Mouse (Mus musculus) CD4-positive, CD25-positive, alpha-beta regulatory T cell, adult 4 months (primary cell): ENCODE results near the gene Rcor1. TPM values are rescaled to one million over a fixed set of nuclear protein-coding genes. Genes with fewer than 3 reads are reported as not detected.
"Not testable (repeated sequence)": the region's sequence is repeated elsewhere in the genome, so short reads cannot be mapped to it uniquely, and the experiment has no call there.

Source experiments
- ATAC-seq: one replicate; pipeline ENCODE4 v1.8.0; 2017
- polyA plus RNA-seq, 2 experiments: library from polyadenylated mRNA; unstranded; fragments of 100-300 nt; shearing (Covaris generic); gene quantifications; one replicate each; pipeline ENCODE4 v1.2.1; 2017

The Rcor1 gene
- polyA plus RNA-seq, 2 experiments from 2014 or later = 11.7 to 16.0 TPM

DNA sequence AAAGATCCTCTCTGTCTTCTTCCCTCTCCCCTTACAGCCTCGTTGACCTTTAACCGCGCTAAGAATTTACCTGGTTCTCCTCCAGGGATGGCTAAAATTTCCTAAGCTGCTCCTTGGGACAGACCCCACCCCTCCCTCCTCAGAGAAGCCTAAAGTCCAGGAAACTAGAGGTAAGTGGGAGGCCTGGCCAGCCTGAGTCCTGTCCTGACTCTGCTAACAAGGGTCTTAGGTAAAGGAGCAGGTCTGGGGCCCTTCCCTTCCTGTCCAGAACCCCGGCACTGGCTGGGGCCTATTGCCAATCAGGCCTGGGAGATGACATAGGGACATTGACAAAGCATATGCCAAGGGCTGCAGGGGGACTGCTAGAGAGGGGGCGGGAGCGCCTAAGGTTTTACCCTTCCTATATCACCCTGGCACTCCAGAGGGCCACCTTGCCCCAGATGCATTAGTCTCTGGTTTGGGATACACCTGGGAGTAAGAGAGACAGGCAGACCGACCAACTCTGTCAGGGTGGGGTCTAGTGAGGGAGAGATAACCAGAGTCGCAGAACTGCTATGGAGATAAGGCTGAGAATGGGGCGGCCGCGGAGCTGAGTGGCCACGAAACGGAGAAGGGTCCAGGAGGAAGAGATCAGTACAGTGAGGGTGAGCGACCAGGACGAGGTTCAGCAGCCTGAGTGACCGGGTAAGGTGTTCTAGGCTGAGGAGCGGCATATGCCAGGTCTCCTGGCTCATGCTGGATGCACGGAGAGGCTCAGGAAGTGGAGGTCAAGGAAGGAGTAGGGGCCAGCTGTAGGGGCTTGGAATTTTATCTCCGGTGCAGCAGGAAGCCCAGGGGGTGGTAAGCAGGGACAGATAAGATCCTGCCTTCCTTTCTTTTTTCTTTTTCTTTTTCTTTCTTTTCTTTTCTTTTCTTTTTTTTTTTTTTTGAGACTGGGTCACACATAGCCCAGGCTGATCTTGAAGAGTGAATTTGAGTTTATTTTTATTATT lies 10.7 kb upstream of the Rcor1 start:
- ATAC-seq = no peak

DNA sequence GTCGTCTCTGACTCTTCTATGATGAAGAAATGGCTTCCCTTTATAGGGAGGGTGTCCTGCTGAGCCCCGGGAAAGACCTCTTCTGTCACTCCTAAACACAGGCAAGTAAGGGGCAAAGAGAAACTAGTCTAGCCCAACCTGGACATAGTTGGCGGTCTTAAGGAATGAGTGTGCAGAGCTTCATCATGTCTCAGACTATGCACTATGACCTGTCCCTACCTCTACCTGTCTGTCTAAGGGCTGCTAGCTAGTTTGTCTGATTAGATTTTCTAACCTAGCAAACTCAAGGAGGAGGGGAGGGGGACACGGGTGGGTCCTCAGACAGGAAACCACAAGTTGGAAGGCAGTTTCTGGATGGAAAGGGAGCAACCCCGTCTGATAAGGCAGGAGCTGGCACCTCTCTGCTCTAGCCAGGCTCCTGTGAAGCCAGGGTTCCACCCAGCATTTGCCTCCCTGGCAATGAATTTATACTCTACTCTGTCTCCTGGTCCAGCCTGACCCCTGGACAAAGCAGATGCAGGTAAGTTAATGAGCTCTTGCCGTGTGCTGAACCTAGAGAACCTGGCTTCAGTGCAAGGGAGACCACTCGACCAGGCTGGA lies 9.8 kb upstream of the Rcor1 start:
- no peak for ATAC-seq

DNA sequence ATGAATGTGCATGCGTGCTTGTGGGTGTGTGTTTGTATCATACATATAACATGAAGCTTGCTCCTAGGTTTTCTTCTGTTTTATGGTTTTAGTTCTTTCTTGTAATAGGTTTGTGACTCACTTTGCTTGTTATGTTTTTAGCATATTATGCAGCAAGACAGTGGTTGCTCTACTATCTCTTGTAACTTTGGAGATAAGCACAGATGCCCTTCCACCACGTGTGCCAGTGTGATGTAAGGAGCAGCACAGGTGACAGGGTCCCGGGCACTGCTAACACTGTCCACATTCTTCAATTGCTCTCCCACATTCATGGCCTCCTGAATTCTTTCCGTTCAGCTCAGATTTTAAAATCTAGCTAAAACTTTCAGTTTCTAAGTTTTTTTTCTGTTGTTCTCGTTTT lies 6.3 kb upstream of the Rcor1 start:
- no peak for ATAC-seq

DNA sequence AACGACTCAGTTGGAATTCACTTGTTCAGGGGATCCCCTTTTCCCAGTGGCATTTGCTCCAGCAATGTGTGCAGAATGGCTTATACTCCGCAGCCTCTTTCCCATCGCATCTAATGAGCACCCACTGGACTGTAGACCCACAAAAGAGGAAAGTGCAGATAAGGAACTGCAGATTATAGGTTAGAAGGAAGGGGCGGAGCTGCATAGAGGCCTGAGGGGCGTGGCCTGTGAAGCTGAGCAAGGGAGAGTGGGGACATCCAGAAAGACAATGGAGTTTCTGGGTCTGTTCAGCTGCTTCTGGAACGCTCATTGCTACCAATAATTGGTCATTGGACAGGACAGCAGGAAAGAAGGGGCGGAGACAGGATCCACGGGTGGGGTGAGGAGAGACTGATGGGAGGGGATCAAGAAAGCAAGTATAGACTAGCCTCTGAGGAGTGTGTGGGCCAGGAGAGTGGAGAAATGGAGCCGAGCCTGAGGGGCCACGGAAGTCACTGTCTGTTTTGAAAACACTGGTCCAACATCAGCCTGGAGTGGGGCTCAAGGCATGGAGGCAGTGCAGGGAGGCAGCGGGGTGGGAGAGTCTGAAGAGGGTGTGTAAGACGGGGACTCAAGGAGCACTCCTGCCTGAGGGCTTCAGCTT lies 3.8 kb upstream of the Rcor1 start:
- no peak for ATAC-seq

DNA sequence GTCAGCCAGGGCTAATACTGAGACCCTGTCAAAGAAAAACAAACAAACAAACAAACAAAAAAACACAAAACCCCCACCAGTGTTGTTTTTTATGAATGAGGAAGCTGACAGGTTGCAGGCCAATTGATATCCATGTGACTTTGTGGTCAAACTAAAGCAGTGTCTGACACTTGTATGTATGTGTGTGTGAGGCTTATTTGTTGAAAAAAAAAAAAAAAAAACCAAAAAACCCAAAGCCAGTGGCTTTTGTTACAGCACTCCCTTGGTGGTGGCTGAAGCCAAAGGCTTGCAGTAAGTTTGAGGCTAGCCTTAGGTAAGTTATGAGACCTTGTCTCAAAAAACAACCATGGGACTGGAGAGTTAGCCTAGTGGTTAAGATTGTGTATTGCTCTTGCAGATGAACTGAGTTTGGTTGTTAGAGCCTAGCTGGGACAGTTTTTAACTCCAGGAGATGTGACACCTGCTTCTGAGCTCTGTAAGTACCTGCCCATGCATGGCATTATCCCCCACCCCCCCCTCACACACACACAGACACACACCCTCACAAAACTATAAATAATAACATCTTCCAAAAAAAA lies 2.9 kb upstream of the Rcor1 start:
- ATAC-seq = no peak

DNA sequence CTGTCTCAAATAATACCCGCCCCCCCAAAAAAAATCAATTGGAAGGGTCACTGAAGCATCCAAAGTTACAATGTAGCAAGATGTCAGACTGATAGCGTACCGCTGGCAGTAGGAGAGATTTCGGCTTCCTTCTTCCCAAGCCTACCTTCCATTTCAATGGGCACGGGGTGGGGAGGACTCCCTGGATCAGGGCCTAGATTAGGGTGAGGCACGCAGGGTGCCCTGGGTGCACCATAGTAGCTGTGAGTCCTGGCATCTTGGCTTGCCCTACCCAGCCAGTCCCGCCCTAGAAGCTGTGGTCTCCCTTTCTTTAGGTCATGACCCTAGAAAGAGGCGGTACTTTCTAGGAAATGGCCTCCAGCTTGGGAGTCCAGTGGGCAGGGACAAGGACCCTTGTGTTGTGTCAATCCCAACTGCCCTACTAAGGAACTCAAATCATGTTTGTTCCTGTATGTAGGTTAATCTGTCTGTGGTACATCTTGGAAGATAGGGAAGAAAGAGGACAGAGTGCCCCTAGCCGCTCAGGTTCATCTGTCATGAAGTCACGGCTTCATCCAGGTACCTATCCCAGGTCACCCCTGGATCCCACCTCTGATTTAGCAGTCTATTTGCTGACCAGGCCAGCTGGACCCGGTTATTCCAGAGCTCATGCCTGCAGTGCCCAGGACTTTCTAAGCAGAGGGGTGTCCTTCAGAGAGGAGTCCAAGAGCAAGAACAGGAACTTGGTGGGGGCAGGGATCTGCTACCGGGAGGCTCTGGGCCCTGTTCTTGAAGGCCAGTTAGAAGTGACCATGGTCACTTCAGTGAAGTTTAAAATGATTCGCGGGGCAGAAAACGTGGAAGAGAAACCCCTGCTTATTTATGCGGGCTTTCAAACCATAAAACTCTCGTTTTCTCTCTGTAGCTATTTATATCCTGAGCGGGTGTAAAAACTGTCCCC lies 1.6 kb upstream of the Rcor1 start:
- ATAC-seq = no peak

DNA sequence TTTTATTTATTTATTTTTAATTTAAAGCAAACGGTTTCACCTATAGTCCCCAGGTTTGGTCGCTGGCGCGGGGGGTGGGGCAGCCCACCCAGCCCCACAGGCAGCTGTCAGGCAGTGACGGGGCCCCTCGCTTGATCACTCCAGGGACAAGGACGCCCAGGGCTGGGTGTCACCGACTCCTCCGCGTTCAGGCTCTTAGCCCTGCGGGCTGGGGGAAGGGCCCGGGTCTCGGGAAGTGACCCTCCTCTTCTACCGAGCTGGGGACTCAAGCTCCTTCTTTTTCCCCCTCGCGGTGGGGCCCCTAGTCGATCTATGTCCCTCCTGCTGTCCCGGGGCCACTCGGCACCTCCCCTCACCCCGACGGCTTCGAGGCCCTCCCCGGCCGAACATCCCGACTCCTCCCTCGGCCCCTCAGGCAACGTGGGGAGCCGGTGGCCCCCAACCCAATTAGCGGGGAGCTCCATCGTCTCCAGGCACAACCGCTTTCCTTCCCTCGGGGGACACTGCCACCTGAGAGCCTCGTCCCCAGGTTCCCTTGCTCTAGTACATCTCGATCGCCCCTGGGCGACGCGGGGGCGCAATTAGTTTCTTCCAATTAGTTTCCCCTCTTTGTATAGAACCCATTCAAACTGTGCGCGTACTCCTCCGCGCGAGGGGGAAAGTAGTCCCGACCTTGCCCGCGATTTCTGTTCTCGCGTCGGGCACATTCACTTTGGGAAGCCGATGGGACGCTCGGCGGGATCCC lies 748 bp upstream of the Rcor1 start:
- peak; percentile 3 for ATAC-seq

DNA sequence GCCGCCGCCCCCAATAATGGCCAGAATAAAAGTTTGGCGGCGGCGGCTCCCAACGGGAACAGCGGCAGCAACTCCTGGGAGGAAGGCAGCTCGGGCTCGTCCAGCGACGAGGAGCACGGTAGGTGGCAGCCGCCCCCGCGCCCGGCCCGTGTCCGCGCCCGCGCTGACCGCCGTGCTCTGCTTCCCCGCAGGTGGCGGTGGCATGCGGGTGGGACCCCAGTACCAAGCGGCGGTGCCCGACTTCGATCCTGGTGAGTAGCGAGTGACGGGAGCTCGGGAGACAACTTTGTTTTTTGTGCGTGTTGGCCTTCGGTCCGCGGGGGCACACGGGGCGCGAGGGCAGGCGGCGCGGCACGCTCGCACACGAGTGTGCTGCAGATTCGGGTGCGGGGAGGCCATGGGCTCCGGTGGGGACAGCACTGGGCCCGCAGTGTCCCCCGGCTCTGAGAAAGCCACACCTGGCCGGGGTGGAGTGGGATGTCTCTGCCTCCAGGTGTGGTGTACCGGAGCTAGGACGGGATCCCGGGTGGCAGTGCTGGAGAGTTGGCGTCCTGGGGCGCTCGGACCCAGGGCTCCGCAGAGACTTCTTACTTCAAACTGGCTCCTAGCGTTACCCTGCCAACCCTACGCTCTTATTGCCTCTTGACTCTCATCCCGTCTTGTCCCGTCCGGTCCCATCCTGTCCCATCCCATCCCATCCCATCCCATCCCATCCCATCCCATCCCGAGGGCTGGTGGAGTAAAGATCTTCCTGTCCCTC lies 800 bp downstream of the Rcor1 start:
- ATAC-seq = no peak

DNA sequence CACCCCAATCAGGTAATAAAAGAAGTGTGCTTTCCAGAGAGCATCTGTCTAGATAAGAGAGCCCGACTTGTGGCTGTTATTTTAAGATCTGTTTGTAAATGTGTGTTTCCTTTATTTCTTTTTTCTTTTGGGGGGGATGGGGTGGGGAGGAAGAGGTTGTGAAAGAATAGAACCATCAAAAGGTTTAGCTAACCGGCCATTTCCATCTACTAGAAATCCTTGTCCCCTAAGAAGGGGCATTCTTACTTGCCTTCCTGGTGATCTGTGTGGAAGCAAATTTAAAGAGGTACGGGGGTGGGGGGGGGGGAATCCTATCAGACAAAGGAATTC lies 1.3 kb downstream of the Rcor1 start:
- no peak for ATAC-seq

DNA sequence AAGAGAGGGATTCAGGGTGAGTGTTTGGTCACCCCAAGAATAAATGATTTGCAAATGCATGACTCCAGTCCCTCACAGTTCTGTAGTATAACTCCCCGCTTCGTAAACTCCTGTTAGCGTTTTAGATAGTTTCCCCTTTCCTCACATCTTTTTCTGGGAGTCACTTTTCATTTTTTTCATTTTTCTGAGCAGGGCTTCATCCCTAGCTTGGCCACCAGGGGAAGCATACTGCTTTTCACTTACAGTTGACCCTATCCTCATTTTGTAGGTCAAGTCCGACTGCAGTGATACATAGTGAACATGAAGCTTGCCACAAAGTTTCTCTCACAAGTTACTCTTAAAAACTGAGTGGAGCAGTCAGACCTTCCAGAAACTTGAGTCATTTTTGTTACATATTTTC lies 2.0 kb downstream of the Rcor1 start:
- ATAC-seq = no peak

DNA sequence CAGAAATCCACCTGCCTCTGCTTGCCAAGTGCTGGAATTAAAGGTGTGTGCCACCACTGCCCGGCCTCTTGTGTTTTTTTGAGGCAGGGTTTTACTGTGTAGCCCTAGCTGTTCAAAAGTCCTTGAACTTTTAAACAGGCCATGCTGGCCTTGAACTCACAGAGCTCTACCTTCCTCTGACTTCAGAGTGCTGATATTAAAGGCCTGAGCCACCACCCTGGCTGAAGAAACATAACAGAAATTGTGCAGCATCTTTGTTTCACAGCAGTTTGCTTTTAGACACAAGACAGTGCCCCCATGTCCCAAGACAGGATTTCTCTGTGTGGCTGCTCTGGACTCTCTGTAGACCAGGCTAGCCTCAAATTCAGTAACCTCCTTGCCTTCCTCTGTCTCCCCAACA lies 3.2 kb downstream of the Rcor1 start:
- no peak for ATAC-seq

DNA sequence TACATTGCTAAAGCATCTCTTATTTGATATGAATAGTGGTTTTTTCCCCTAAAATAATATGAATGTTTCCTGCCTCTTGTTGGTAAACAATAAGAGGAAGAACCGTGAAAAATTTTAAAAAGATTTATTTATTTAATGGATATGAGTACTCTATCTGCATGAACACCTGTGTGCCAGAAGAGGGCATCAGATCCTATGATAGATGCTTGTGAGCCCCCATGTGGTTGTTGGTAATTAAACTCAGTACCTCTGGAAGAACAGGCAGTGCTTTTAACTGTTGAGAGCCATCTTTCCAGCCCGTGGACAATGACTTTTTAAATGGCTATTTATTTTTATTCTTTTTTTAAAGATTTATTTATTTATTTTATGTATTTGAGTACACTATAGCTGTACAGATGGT lies 5.7 kb downstream of the Rcor1 start:
- no peak for ATAC-seq

DNA sequence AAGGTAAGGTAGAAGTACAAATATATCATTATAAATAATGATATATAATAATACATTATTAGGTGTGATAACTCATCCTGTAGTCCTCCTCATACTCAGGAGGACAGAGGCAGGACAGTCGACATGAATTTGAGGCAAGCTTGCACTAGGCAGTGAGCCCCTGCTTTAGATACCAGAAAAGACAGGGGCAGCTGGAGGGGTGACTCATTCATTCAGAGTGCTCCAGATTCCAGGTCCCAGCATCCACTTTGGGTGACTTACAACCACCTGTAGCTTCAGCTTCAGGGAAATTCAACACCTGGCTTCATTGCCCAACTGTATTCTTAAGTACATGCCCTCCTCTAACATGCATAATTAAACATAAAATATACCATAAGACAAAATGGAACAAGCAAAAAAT lies 7.7 kb downstream of the Rcor1 start:
- ATAC-seq = no peak

DNA sequence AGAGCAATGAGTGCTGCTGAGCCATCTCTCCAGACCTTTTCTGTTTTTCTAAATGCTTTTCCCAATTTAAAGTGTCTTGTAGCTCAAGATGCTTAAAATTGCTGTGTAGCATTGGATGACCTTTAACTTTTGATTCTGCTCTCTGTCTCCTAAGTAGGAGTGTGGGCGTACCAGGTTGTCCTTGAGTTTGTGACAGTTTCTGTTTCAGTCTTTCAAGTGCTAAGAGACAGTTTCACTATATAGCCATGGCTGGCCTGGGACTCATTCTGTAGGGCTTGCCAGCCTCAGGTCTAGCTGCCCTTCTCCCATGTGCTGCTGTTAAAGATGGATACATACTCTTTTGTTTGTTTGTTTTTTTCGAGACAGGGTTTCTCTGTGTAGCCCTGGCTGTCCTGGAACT lies 9.1 kb downstream of the Rcor1 start:
- ATAC-seq = peak; percentile 80

DNA sequence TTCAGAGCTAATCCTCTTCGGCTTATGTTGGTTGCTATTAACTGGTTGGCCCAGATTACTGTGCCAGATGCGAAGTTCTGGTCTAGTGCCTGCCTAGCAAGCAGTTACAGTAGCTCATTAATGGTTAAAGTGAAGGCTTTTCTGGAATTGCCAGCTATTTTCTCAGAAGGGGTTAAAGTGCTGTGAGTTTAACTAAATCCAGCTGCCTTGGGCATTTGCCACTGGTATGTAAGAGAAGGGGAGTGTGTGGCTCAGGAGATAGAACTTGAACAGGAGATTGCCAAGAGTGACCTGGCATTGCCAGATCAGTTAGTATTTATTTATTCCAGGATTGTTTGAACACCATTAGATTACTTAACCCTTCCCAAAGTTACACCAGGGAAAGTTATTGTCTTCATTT lies 11.1 kb downstream of the Rcor1 start:
- ATAC-seq = no peak

DNA sequence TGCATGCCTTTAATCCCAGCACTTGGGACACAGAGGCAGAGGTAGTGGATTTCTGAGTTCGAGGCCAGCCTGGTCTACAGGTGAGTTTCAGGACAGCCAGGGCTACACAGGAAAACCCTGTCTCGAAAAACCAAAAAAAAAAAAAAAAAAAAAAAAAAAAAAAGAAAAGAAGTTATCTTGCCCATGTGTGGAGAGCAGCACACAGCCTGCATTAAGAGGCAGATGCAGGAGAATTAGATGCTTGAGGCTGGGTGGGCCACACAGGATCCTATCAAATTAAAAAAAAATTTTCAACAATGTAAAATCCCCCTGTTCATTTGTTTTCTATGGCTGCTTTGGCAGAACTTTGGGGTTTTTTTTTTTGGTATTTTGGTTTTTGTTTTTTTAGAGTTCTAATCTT lies 24.2 kb downstream of the Rcor1 start:
- no peak for ATAC-seq

DNA sequence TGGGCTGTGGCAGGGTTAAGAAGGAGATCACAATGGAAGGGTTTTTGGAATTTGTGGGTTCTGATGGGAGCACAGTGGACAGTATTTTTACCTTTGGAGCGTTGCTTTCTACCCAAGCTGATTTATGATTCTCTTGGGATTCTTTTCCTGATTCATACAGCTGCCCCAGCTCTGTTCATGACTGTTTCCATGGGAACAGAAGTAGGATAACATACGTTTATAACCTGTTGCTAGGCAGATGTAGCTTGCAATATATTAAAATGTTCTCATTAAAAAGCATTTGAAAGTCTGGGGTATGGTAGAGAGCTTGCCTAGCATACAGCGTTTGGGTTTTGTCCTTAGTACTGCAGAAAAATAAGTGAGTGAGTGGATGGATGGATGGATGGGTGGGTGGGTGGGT lies 25.1 kb downstream of the Rcor1 start:
- ATAC-seq = no peak

DNA sequence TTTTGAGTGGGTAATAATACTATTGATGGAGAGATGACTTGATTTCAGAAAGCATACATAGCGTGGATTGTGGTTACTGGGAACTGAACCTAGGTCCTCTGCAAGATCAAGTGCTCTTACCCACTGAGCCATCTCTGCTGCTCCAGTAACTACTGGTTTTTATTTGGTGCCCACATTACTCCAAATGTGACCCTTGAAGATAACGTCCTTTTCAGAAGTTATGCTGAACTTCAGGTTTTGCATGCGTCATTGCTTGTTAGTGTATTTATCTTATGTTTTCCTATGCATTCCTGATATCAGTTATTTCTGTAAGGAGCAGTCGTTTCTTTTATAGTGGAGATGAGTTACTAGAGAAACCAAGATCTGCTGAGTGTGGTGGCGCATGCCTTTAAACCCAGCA lies 26.2 kb downstream of the Rcor1 start:
- no peak for ATAC-seq

DNA sequence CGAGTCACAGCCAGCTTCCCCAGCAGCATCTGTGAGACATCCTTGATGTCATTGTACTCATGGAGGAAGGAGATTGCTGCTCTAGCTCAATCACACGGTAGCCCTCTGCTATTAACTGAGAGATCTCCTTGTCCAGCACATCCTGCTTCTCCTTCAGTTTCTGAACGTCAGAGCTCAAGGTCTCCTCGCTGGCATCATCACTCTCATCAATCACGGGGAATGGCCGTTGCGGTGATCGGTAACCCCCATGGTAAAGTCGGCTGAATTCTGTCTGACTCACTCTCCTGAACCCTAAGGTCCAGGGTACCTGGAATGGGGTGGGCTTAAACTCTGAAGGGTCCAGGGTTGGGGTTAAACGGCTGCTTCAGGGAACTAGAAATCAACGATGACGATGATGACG lies 28.7 kb downstream of the Rcor1 start:
- ATAC-seq = no peak

DNA sequence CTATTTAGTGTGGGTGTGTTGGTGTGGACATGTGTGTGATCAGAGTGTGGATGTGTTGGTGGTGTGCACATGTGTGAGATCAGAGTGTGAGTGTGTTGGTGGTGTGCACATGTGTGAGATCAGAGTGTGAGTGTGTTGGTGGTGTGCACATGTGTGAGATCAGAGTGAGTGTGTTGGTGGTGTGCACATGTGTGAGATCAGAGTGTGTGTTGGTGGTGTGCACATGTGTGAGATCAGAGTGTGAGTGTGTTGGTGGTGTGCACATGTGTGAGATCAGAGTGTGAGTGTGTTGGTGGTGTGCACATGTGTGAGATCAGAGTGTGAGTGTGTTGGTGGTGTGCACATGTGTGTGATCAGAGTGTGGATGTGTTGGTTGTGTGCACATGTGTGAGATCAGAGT lies 30.1 kb downstream of the Rcor1 start:
- ATAC-seq = not testable (repeated sequence)

DNA sequence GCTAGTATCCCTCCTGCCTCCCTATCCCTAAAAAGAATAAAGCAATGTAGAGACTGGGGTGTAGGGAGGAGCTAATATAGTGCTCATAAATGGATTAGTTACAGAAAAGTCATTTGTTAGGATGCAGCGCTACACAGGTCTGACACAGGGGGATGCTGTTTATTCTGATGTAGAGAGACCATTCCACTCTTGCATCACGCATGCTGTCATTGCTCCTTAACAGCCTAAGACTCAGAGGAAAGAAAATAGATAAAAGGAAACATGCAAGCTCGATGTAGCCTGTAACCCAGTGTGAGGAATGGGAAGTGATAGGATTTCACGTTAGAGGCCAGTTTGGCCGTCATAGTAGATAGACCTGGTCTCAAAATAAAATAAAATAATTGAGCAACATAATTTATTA lies 31.9 kb downstream of the Rcor1 start:
- ATAC-seq = no peak
